ENCODE assay signal across 9 mouse cellular contexts in the genomic region with DNA sequence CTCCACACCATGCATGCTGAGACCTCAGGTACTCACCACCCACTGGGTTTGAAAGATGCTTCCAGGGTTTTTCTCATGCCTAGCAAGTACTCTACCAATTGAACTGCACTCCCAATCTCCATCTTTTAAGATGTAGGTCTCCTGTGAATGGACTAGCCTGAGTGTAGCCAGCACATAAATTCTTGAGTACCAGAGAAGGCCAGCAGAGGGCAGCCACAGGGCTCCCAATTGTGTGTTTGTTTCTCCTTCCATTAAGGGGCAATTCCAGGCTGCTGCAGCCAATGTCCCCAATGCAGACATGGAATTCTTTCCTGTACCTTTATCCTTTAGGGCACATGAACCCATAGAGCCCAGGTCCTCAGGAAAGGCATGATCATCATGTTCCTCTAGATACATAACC. TPM values are rescaled to one million over a fixed set of nuclear protein-coding genes. Genes with fewer than 3 reads are reported as not detected.
DNase-seq lines count a peak whose midpoint lies in the region; ATAC-seq lines count a peak whose summit lies in the region.
"Had no signal": no experiment of that assay in that cellular context is flagged by ENCODE, and none has a peak within 500 bp of the region (broad histone marks: within the 10 kb centered on the region; RNA-seq: fewer than 3 reads in every experiment).

No protein-coding gene starts in this region.

- peak; percentile 68; the same call in 1 of the 2 replicates for ATAC-seq in forebrain, embryonic 13.5 days
- no peak for ATAC-seq in forebrain, embryonic 16.5 days
- no peak for ATAC-seq in erythroblast, adult 5-6 weeks (replicated peaks; ENCODE audit: low FRiP score, poor library complexity, severe bottlenecking)

- intact Hi-C loops in heart, postnatal 14 days (cut with DNase I): no loop called here

- H3K4me2 ChIP-seq in forebrain, embryonic 13.5 days: no peak overlapping the region
- H3K4me2 ChIP-seq in forebrain, embryonic 16.5 days (ENCODE audit: low read length): no peak overlapping the region

- no peaks in the 10 kb centered on the region for H3K9me3 ChIP-seq in forebrain, embryonic 13.5 days (replicated peaks)
- no peaks in the 10 kb centered on the region for H3K9me3 ChIP-seq in forebrain, embryonic 16.5 days (ENCODE audit: control insufficient read depth, low read length)

- H3K27me3 ChIP-seq in forebrain, embryonic 13.5 days: 0 out of 2 replicates have a peak, but pooled peaks cover 6% of the 10 kb centered on the region
- H3K27me3 ChIP-seq in forebrain, embryonic 16.5 days (replicated peaks; ENCODE audit: control insufficient read depth, insufficient read depth, low read length): no peaks in the 10 kb centered on the region

- H3K36me3 ChIP-seq in forebrain, embryonic 13.5 days (ENCODE audit: poor library complexity, severe bottlenecking): no peaks in the 10 kb centered on the region
- H3K36me3 ChIP-seq in forebrain, embryonic 16.5 days (ENCODE audit: control insufficient read depth, insufficient read depth): no peaks in the 10 kb centered on the region

- H3K4me3 ChIP-seq in forebrain, embryonic 13.5 days: no peak overlapping the region
- no peak overlapping the region for H3K4me3 ChIP-seq in forebrain, embryonic 16.5 days (replicated peaks; ENCODE audit: low read length)

- H3K9ac ChIP-seq in forebrain, embryonic 13.5 days: no peak overlapping the region
- no peak overlapping the region for H3K9ac ChIP-seq in forebrain, embryonic 16.5 days (replicated peaks; ENCODE audit: low read depth, low read length)

- H3K27ac ChIP-seq in forebrain, embryonic 13.5 days: no peak overlapping the region
- H3K27ac ChIP-seq in forebrain, embryonic 16.5 days (ENCODE audit: low read length): no peak overlapping the region

- no peaks in the 10 kb centered on the region for H3K4me1 ChIP-seq in forebrain, embryonic 13.5 days
- H3K4me1 ChIP-seq in forebrain, embryonic 16.5 days (replicated peaks; ENCODE audit: control insufficient read depth, insufficient read depth, low read length): no peaks in the 10 kb centered on the region

- DNase-seq in ovary, postnatal 14 days (ENCODE audit: low spot score): peak; percentile 36
- no peak for DNase-seq in ovary, adult 18-20 months (ENCODE audit: low spot score)
- peak; percentile 31 to 34 for DNase-seq in adrenal gland, postnatal 36 days
- DNase-seq in heart, postnatal 14 days: peak; percentile 44 to 48
- DNase-seq in lung, postnatal 25 days (ENCODE audit: low spot score): peak; percentile 23

RNA-seq across cellular contexts. Expression of a gene that starts 4.1 kb away (rescaled TPM):
- not detected in 2 replicates for polyA plus RNA-seq in forebrain, embryonic 13.5 days (2015; fragmentation: Nextera tagmentation; extraction: Ambion mirVana)
- not detected in 2 replicates for polyA plus RNA-seq in forebrain, embryonic 16.5 days (2015; fragmentation: Nextera tagmentation; extraction: Ambion mirVana)
- under 1 TPM; 0.40 to 0.50 TPM for total RNA-seq in adrenal gland, postnatal 36 days (2021)
- under 1 TPM in 1 of 2 experiments, not detected in 1; 0.17 TPM for total RNA-seq in heart, postnatal 14 days (2021)
- not detected in 2 replicates for total RNA-seq in erythroblast, adult 5-6 weeks (2015; ENCODE audit: low replicate concordance)
- total RNA-seq in erythroblast, adult 5-6 weeks (2017; ENCODE audit: low replicate concordance): 0.68 TPM in 1 of 2 replicates, not detected in the other
- total RNA-seq: layer of hippocampus, adult 18-20 months had no signal

RNA-seq across cellular contexts. Expression of a gene that starts 7.9 kb away (rescaled TPM):
- not detected in 2 replicates for polyA plus RNA-seq in forebrain, embryonic 13.5 days (2015; fragmentation: Nextera tagmentation; extraction: Ambion mirVana)
- polyA plus RNA-seq in forebrain, embryonic 16.5 days (2015; fragmentation: Nextera tagmentation; extraction: Ambion mirVana): not detected in 2 replicates
- not detected for total RNA-seq in adrenal gland, postnatal 36 days (2021)
- total RNA-seq in heart, postnatal 14 days (2021): not detected
- not detected in 2 replicates for total RNA-seq in erythroblast, adult 5-6 weeks (2015; ENCODE audit: low replicate concordance)
- total RNA-seq in erythroblast, adult 5-6 weeks (2017; ENCODE audit: low replicate concordance): not detected in 2 replicates
- total RNA-seq: layer of hippocampus, adult 18-20 months had no signal

RNA-seq across cellular contexts. Expression of a gene that starts 38.3 kb away (rescaled TPM):
- 4.8 and 6.1 TPM in 2 replicates for polyA plus RNA-seq in forebrain, embryonic 13.5 days (2015; fragmentation: Nextera tagmentation; extraction: Ambion mirVana)
- 6.2 TPM in 2 replicates for polyA plus RNA-seq in forebrain, embryonic 16.5 days (2015; fragmentation: Nextera tagmentation; extraction: Ambion mirVana)
- total RNA-seq in adrenal gland, postnatal 36 days (2021): 1 to 10 TPM; 7.1 to 7.7 TPM
- 1 to 10 TPM; 7.4 to 9.3 TPM for total RNA-seq in heart, postnatal 14 days (2021)
- 3.1 and 3.7 TPM in 2 replicates for total RNA-seq in erythroblast, adult 5-6 weeks (2015; ENCODE audit: low replicate concordance)
- 0.77 TPM in 1 of 2 replicates, not detected in the other for total RNA-seq in erythroblast, adult 5-6 weeks (2017; ENCODE audit: low replicate concordance)

RNA-seq across cellular contexts. Expression of a gene that starts 38.8 kb away (rescaled TPM):
- 0.11 and 0.14 TPM in 2 replicates for polyA plus RNA-seq in forebrain, embryonic 13.5 days (2015; fragmentation: Nextera tagmentation; extraction: Ambion mirVana)
- polyA plus RNA-seq in forebrain, embryonic 16.5 days (2015; fragmentation: Nextera tagmentation; extraction: Ambion mirVana): 0.14 TPM in 1 of 2 replicates, not detected in the other
- under 1 TPM in 1 of 2 experiments, not detected in 1; 0.16 TPM for total RNA-seq in adrenal gland, postnatal 36 days (2021)
- total RNA-seq in heart, postnatal 14 days (2021): under 1 TPM in 1 of 2 experiments, not detected in 1; 0.15 TPM
- total RNA-seq in erythroblast, adult 5-6 weeks (2015; ENCODE audit: low replicate concordance): not detected in 2 replicates
- total RNA-seq in erythroblast, adult 5-6 weeks (2017; ENCODE audit: low replicate concordance): not detected in 2 replicates
